Mouse (Mus musculus) right cerebral cortex, postnatal 10 days (tissue): ENCODE data around the gene 4930535I16Rik.
"Not testable (repeated sequence)": the region's sequence is repeated elsewhere in the genome, so short reads cannot be mapped to it uniquely, and the experiment has no call there.

Source experiments
- DNase-seq, 2 experiments: peaks; one replicate each; pipeline ENCODE4 v3.0.0; 2021; ENCODE audit warnings: low spot score in 2 of 2

4930535I16Rik gene

DNA sequence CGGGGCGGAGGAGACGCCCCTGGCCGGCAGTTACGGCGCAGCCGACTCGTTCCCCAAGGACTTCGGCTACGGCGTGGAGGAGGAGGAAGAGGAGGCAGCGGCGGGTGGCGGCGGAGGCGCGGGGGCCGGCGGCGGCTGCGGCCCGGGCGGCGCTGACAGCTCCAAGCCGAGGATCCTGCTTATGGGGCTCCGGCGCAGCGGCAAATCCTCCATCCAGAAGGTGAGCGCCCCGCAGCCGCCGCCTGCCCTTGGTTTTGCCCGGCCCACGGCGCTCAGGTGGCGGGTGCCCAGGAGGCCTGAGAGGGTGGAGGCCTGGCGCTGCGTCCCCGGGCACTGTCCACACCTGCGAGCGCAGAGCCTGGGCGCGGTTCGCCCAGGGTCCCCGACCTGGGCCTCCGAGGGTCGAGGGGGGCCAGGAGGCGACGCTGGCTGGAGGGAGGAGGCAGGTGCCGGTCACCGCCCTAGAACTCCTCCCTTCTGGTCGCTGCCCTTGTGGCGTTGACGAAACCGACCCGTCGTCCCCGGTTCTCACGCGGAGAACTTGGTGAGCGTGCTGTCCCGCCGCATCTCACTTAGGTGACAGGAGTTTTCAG lies at the start of gene 4930535I16Rik:
Gene 4930535I16Rik (minus strand): TSS at position 475 of the 593 bp plus-strand sequence.
- DNase-seq = no peak

DNA sequence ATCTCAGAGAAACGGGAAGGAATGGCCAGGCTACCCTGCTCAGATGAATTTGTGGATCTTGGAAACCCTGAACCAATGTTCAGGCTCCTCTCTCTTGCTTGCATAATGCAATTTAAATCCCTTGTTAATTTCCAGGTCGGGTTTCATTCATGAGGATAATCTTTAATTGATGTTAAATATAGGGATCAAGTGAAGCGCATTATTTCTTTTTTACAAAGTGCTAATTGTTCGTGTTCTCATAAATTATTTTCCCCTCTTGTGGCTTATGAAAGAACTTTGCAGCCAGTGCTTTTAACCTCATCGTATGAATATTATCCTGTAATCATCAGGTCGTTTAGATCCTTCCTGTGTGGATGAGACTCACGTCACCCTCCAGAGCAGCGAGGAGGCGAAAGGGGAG lies 44.9 kb upstream of the 4930535I16Rik start:
- DNase-seq = no peak

- DNase-seq = no peak
These were observed 43.1 kb upstream of the 4930535I16Rik start for GRCm38 (mm10) chr4:123960955-123961354.

- DNase-seq = no peak
These were observed 40.1 kb upstream of the 4930535I16Rik start for GRCm38 (mm10) chr4:123957891-123958290.

GRCm38 (mm10) chr4:123957492-123957808 lies 39.6 kb upstream of the 4930535I16Rik start:
- DNase-seq = no peak

GRCm38 (mm10) chr4:123956703-123957491 lies 39.1 kb upstream of the 4930535I16Rik start:
- peak; percentile 82 to 87 for DNase-seq

DNA sequence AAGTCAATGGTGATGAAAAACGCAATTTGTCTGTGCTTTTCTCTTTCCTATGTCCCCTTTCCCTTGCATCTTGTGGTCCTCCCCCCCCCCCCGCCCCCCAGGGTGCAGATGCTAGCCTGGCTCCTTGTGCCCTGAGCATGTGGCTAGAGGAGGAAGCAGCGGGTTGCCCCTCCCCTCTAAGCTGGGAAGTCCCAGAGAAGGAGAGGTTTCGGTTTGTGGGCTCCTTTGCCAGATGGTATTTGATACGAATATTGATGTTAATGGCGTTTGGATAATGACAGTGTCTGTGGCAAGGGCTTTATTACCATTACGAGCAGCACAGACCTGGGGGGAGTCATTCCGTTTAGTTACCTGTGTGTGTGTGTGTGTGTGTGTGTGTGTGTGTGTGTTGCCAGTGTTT lies 34.2 kb upstream of the 4930535I16Rik start:
- DNase-seq = no peak

DNA sequence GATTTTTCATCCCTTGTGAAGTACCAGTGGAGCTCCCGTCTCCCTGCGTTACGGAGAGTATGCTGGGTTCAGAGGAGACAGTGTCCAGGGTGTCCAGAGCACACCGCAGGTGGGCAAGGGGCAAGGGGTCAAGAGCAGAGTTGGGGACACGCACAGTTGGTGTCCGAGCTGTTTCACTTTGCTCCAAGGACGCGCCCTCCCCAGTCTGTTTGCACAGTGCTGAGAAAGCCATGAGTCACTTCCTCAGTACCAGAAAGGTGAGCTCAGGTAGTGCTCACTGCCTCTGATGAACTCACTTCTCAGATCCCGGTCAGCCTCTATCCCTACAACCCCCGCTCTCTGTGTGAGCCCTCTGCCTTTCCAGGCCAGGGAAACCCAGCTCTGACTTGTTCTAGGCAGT lies 31.8 kb upstream of the 4930535I16Rik start:
- no peak for DNase-seq

DNA sequence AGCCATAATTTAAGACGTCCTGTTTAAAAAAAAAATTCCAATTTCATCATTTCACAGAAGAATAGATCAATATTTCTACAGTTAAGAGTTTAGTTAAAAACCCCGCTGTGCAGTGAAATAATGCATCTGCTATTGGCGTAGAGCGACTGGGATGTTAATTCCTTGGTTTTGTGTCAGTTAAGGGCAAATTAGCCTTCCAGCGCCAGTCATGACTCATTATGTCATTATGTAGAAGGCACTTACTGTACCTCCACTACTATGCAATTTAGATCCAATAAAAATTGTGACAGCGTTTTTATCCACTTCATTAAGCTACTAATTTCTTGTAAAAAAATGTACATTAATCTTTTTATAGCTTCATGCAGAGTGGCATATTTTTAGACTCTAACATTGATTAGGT lies 31.1 kb upstream of the 4930535I16Rik start:
- DNase-seq = no peak

DNA sequence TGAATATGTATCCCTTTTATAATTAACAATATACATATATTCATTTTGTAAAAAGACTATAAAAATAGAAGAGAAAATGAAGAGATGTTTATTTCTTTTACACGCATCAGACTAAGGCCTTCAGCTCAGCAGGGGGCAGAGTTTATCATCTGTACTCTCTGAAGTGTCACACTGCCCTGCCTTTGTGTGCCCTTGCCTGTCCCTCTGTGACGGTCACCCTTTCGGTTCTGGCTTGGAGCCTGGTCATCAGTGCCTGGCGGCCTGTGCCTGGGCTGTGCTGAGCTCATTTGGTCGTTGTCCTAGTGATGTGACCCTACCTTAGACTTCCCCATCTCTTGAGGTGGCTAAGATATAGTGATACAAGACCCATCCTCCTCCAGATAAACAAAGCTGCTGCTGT lies 29.3 kb upstream of the 4930535I16Rik start:
- DNase-seq = no peak

- no peak for DNase-seq
These were observed 28.9 kb upstream of the 4930535I16Rik start for GRCm38 (mm10) chr4:123946701-123947100.

DNA sequence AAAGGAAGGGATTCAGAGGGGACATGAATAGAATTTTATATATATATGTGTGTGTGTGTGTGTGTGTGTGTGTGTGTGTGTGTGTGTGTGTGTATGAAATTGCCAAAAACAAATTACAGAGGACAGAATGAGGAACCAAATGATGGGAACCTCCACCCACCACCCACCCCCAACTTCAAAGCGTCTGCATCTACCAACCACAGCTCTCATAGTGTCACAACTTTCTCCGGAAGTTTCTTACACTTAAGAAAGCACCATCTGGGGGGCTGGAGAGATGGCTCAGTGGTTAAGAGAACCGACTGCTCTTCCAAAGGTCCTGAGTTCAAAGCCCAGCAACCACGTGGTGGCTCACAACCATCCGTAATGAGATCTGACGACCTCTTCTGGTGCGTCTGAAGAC lies 23.1 kb upstream of the 4930535I16Rik start:
- not testable (repeated sequence) for DNase-seq

GRCm38 (mm10) chr4:123939838-123940237 lies 22.0 kb upstream of the 4930535I16Rik start:
- peak; percentile 83 to 89 for DNase-seq

DNA sequence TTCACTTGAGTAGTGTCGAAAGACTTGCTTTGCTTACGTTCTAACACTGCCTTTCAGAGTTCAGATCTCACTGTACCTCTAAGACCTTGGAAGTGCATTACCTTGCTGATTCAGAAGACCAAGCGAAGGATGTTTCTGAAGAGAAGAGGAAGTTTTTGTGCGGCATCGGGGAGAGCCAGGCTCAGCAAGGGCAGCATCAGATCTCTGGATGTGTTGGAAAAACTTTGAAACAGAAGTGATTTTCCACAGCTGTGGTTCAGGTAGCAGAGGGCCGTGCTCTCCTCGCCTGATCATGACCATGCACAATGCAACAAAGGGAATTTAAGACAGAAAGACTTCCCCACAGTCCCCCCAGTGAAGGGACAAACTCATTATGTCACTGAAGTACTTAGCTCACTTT lies 18.2 kb upstream of the 4930535I16Rik start:
- DNase-seq = no peak

GRCm38 (mm10) chr4:123934306-123934705 lies 16.5 kb upstream of the 4930535I16Rik start:
- no peak for DNase-seq

DNA sequence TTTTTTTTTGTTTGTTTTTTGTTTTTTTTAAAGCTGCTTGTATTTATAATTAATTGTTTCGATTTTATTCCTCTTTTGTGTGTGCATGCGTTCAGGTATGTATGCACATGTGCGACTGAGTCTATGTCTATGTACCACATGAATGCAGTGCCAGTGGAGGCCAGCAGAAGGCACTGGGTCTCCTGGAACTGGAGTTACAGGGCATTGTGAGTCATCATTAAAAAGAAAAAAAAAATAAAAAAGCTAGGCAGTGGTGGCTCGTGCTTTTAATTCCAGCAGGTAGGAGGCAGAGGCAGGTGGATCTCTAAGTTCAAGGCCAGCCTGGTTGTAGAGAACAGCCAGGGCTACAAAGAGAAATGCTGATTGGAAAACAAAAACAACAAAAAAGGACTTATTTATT lies 12.2 kb upstream of the 4930535I16Rik start:
- DNase-seq = no peak

DNA sequence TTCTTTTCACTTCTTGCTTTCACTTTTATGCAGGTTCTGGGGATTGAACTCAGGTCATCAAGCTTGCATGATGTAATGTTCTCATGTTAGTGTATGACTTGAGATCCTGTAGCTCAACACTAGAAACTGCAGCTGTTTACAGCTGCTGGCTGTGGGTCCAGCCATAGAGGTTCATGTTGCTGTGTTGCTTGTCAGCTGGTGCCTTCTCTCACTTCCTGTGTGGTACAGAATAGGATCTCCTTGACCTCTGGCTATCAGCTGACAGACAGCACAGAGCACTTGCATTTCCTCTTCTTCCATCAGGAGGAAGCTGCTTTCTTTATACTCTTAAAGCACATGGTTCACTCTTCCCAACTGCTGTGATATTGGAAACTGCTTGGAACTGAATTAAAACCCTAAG lies 10.1 kb upstream of the 4930535I16Rik start:
- no peak for DNase-seq

GRCm38 (mm10) chr4:123921055-123921565 lies 3.3 kb upstream of the 4930535I16Rik start:
- no peak for DNase-seq

DNA sequence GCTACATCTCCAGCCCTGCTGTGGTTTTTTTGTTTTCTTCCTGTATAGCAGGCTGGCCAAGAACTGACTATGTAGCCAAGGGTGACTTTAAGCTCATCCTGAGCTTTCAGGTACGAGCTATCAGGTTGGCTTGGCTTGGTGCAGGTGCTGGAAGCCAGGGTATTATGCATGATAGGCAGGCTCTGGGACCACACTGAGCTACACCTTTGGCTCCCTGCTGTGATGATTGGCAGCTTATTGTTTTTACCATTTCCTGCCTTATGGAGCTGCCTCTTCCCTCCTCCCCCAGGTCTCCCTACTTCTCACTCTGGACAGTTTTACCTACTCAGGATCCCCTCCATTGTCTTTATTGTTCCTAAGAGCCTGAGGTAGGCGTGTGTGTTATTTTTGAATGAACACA lies 1.0 kb upstream of the 4930535I16Rik start:
- DNase-seq = no peak

GRCm38 (mm10) chr4:123916748-123917547 lies 874 bp downstream of the 4930535I16Rik start, which contains the start of gene Rragc:
Rragc (plus strand) TSS chr4:123917446.
- DNase-seq = peak; percentile 100

- no peak for DNase-seq
These were observed 5.4 kb downstream of the 4930535I16Rik start for GRCm38 (mm10) chr4:123912431-123912830.

GRCm38 (mm10) chr4:123911503-123911902 lies 6.3 kb downstream of the 4930535I16Rik start:
- DNase-seq = no peak
